Mouse (Mus musculus): Measurements from ENCODE around the gene Gm21627. TPM values are rescaled to one million over a fixed set of nuclear protein-coding genes. Genes with fewer than 3 reads are reported as not detected.

Gm21627 gene
- polyA plus RNA-seq (2012; rRNA removed; ENCODE audit: low replicate concordance) = not detected in 2 replicates

DNA sequence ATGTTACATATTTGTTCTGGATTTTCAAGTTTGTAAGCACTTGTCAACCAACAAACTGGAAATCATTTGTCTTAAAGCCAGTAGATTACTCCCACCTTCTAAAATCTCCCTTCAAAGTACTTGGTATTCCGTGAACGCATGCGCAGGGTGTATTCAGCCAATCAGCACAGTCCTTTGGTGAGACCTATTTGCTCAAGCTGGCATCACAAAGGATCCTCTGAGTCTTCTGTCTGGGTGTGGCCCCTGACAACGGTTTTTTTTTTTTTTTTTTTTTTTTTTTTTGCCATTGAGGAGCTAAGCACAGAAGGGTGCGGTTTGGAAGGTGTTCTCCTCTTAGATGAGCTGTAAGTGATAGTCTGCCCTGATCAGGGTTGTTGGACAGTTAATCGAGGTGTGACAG lies at the start of gene Gm21627:
Gene Gm21627 (plus strand): TSS at position 301 of the 400 bp plus-strand sequence.

